Mouse (Mus musculus): ENCODE results near the gene Med28. TPM values are rescaled to one million over a fixed set of nuclear protein-coding genes. Genes with fewer than 3 reads are reported as not detected.

The Med28 gene
- polyA plus RNA-seq, 1 experiment from 2014 or later = 292 TPM

GRCm38 (mm10) chr5:45496479-45496878, 23.6 kb upstream of the Med28 start:
- no peaks in the 10 kb centered on the region for H3K27me3 ChIP-seq (ENCODE audit: control insufficient read depth, insufficient read depth, low read length)
- H3K9me3 ChIP-seq (ENCODE audit: control insufficient read depth, low read length) = no peaks in the 10 kb centered on the region
- no peak overlapping the region for H3K9ac ChIP-seq (ENCODE audit: low read depth, low read length)
- DNase-seq (ENCODE audit: low spot score) (no peak), ATAC-seq (ENCODE audit: low FRiP score) (no peak)
- H3K27ac ChIP-seq (ENCODE audit: low read depth, low read length) = no peak overlapping the region
- WGBS = 97% methylated on average over 4 of the region's 4 CpGs
- H3K36me3 ChIP-seq (ENCODE audit: control insufficient read depth, insufficient read depth, low read length) = 0 out of 2 replicates have a peak, but pooled peaks cover 3% of the 10 kb centered on the region
- H3K4me1 ChIP-seq (replicated peaks; ENCODE audit: control insufficient read depth, insufficient read depth, low read length) = no peaks in the 10 kb centered on the region
- H3K4me3 ChIP-seq (ENCODE audit: low read depth, low read length) = no peak overlapping the region
- no peak overlapping the region for H3K4me2 ChIP-seq (replicated peaks; ENCODE audit: low read depth, low read length)

GRCm38 (mm10) chr5:45496930-45497550, 23.0 kb upstream of the Med28 start:
- DNase-seq (ENCODE audit: low spot score) (no peak), ATAC-seq (ENCODE audit: low FRiP score) (no peak)
- no peaks in the 10 kb centered on the region for H3K4me1 ChIP-seq (replicated peaks; ENCODE audit: control insufficient read depth, insufficient read depth, low read length)
- H3K9me3 ChIP-seq (ENCODE audit: control insufficient read depth, low read length) = no peaks in the 10 kb centered on the region
- H3K27me3 ChIP-seq (ENCODE audit: control insufficient read depth, insufficient read depth, low read length) = no peaks in the 10 kb centered on the region
- no peak overlapping the region for H3K4me3 ChIP-seq (ENCODE audit: low read depth, low read length)
- no peak overlapping the region for H3K4me2 ChIP-seq (replicated peaks; ENCODE audit: low read depth, low read length)
- no peak overlapping the region for H3K9ac ChIP-seq (ENCODE audit: low read depth, low read length)
- 0 out of 2 replicates have a peak, but pooled peaks cover 4% of the 10 kb centered on the region for H3K36me3 ChIP-seq (ENCODE audit: control insufficient read depth, insufficient read depth, low read length)
- WGBS = 89% methylated on average over 12 of the region's 12 CpGs
- no peak overlapping the region for H3K27ac ChIP-seq (ENCODE audit: low read depth, low read length)

- Histone ChIP-seq H3K27me3 (ENCODE audit: control insufficient read depth, insufficient read depth, low read length) (no peaks in the 10 kb centered on the region), H3K4me1 (replicated peaks; ENCODE audit: control insufficient read depth, insufficient read depth, low read length) (no peaks in the 10 kb centered on the region), H3K4me3 (ENCODE audit: low read depth, low read length) (no peak overlapping the region), H3K9me3 (ENCODE audit: control insufficient read depth, low read length) (no peaks in the 10 kb centered on the region), H3K27ac (ENCODE audit: low read depth, low read length) (no peak overlapping the region), H3K4me2 (replicated peaks; ENCODE audit: low read depth, low read length) (no peak overlapping the region), H3K9ac (ENCODE audit: low read depth, low read length) (no peak overlapping the region), H3K36me3 (ENCODE audit: control insufficient read depth, insufficient read depth, low read length) (0 out of 2 replicates have a peak, but pooled peaks cover 4% of the 10 kb centered on the region)
- DNase-seq (ENCODE audit: low spot score) (no peak), ATAC-seq (ENCODE audit: low FRiP score) (no peak)
- WGBS = 95% methylated on average over 5 of the region's 5 CpGs
Measured at GRCm38 (mm10) chr5:45497564-45497963, 22.5 kb upstream of the Med28 start.

GRCm38 (mm10) chr5:45510071-45510470, 10.0 kb upstream of the Med28 start:
- H3K4me2 ChIP-seq (replicated peaks; ENCODE audit: low read depth, low read length) = no peak overlapping the region
- H3K9ac ChIP-seq (ENCODE audit: low read depth, low read length) = no peak overlapping the region
- no peak overlapping the region for H3K27ac ChIP-seq (ENCODE audit: low read depth, low read length)
- no peak overlapping the region for H3K4me3 ChIP-seq (ENCODE audit: low read depth, low read length)
- 0 out of 2 replicates have a peak, but pooled peaks cover 7% of the 10 kb centered on the region for H3K36me3 ChIP-seq (ENCODE audit: control insufficient read depth, insufficient read depth, low read length)
- no peaks in the 10 kb centered on the region for H3K4me1 ChIP-seq (replicated peaks; ENCODE audit: control insufficient read depth, insufficient read depth, low read length)
- DNase-seq (ENCODE audit: low spot score) = no peak
- no peak for ATAC-seq (ENCODE audit: low FRiP score)
- H3K27me3 ChIP-seq (ENCODE audit: control insufficient read depth, insufficient read depth, low read length) = no peaks in the 10 kb centered on the region
- H3K9me3 ChIP-seq (ENCODE audit: control insufficient read depth, low read length) = no peaks in the 10 kb centered on the region
- WGBS = 87% methylated on average over 7 of the region's 7 CpGs

GRCm38 (mm10) chr5:45512908-45513307, 7.1 kb upstream of the Med28 start:
- no peaks in the 10 kb centered on the region for H3K27me3 ChIP-seq (ENCODE audit: control insufficient read depth, insufficient read depth, low read length)
- no peak overlapping the region for H3K9ac ChIP-seq (ENCODE audit: low read depth, low read length)
- no peaks in the 10 kb centered on the region for H3K9me3 ChIP-seq (ENCODE audit: control insufficient read depth, low read length)
- no peak overlapping the region for H3K4me3 ChIP-seq (ENCODE audit: low read depth, low read length)
- no peak overlapping the region for H3K4me2 ChIP-seq (replicated peaks; ENCODE audit: low read depth, low read length)
- DNase-seq (ENCODE audit: low spot score) = no peak
- H3K36me3 ChIP-seq (ENCODE audit: control insufficient read depth, insufficient read depth, low read length) = 0 out of 2 replicates have a peak, but pooled peaks cover 6% of the 10 kb centered on the region
- H3K4me1 ChIP-seq (replicated peaks; ENCODE audit: control insufficient read depth, insufficient read depth, low read length) = no peaks in the 10 kb centered on the region
- 88% methylated on average over 6 of the region's 6 CpGs for WGBS
- ATAC-seq (ENCODE audit: low FRiP score) = no peak
- no peak overlapping the region for H3K27ac ChIP-seq (ENCODE audit: low read depth, low read length)

GRCm38 (mm10) chr5:45513511-45513910, 6.5 kb upstream of the Med28 start:
- H3K9me3 ChIP-seq (ENCODE audit: control insufficient read depth, low read length) = no peaks in the 10 kb centered on the region
- 87% methylated on average over 2 of the region's 2 CpGs for WGBS
- H3K27ac ChIP-seq (ENCODE audit: low read depth, low read length) = no peak overlapping the region
- H3K27me3 ChIP-seq (ENCODE audit: control insufficient read depth, insufficient read depth, low read length) = no peaks in the 10 kb centered on the region
- H3K36me3 ChIP-seq (ENCODE audit: control insufficient read depth, insufficient read depth, low read length) = 0 out of 2 replicates have a peak, but pooled peaks cover 6% of the 10 kb centered on the region
- H3K9ac ChIP-seq (ENCODE audit: low read depth, low read length) = no peak overlapping the region
- no peak overlapping the region for H3K4me3 ChIP-seq (ENCODE audit: low read depth, low read length)
- no peak for DNase-seq (ENCODE audit: low spot score)
- ATAC-seq (ENCODE audit: low FRiP score) = no peak
- no peak overlapping the region for H3K4me2 ChIP-seq (replicated peaks; ENCODE audit: low read depth, low read length)
- H3K4me1 ChIP-seq (replicated peaks; ENCODE audit: control insufficient read depth, insufficient read depth, low read length) = no peaks in the 10 kb centered on the region

GRCm38 (mm10) chr5:45514599-45514998, 5.4 kb upstream of the Med28 start:
- DNase-seq (ENCODE audit: low spot score) (no peak), ATAC-seq (ENCODE audit: low FRiP score) (no peak)
- Histone ChIP-seq H3K9me3 (ENCODE audit: control insufficient read depth, low read length) (no peaks in the 10 kb centered on the region), H3K27ac (ENCODE audit: low read depth, low read length) (no peak overlapping the region), H3K4me2 (replicated peaks; ENCODE audit: low read depth, low read length) (no peak overlapping the region), H3K27me3 (ENCODE audit: control insufficient read depth, insufficient read depth, low read length) (no peaks in the 10 kb centered on the region), H3K9ac (ENCODE audit: low read depth, low read length) (no peak overlapping the region), H3K4me1 (replicated peaks; ENCODE audit: control insufficient read depth, insufficient read depth, low read length) (no peaks in the 10 kb centered on the region), H3K36me3 (ENCODE audit: control insufficient read depth, insufficient read depth, low read length) (0 out of 2 replicates have a peak, but pooled peaks cover 6% of the 10 kb centered on the region), H3K4me3 (ENCODE audit: low read depth, low read length) (no peak overlapping the region)
- 62% methylated on average over 1 of the region's 1 CpGs for WGBS

- Histone ChIP-seq H3K27me3 (ENCODE audit: control insufficient read depth, insufficient read depth, low read length) (no peaks in the 10 kb centered on the region), H3K4me1 (replicated peaks; ENCODE audit: control insufficient read depth, insufficient read depth, low read length) (no peaks in the 10 kb centered on the region), H3K27ac (ENCODE audit: low read depth, low read length) (no peak overlapping the region), H3K4me3 (ENCODE audit: low read depth, low read length) (no peak overlapping the region), H3K4me2 (replicated peaks; ENCODE audit: low read depth, low read length) (no peak overlapping the region), H3K9me3 (ENCODE audit: control insufficient read depth, low read length) (no peaks in the 10 kb centered on the region), H3K9ac (ENCODE audit: low read depth, low read length) (no peak overlapping the region), H3K36me3 (ENCODE audit: control insufficient read depth, insufficient read depth, low read length) (0 out of 2 replicates have a peak, but pooled peaks cover 2% of the 10 kb centered on the region)
- ATAC-seq (ENCODE audit: low FRiP score) (no peak), DNase-seq (ENCODE audit: low spot score) (no peak)
- WGBS = 93% methylated on average over 10 of the region's 10 CpGs
Measured at GRCm38 (mm10) chr5:45515151-45515743, 4.8 kb upstream of the Med28 start.

- Histone ChIP-seq H3K4me3 (ENCODE audit: low read depth, low read length) (peak overlapping the region; percentile 84), H3K4me2 (replicated peaks; ENCODE audit: low read depth, low read length) (peak overlapping the region; percentile 59), H3K27ac (ENCODE audit: low read depth, low read length) (no peak overlapping the region), H3K4me1 (replicated peaks; ENCODE audit: control insufficient read depth, insufficient read depth, low read length) (0 out of 2 replicates have a peak, but pooled peaks cover 2% of the 10 kb centered on the region), H3K9me3 (ENCODE audit: control insufficient read depth, low read length) (no peaks in the 10 kb centered on the region), H3K36me3 (ENCODE audit: control insufficient read depth, insufficient read depth, low read length) (peaks cover 3% of the 10 kb centered on the region; the same call in 1 of the 2 replicates), H3K9ac (ENCODE audit: low read depth, low read length) (peak overlapping the region; percentile 80), H3K27me3 (ENCODE audit: control insufficient read depth, insufficient read depth, low read length) (no peaks in the 10 kb centered on the region)
- WGBS = 9% methylated on average over 5 of the region's 5 CpGs
- ATAC-seq (ENCODE audit: low FRiP score) (no peak; the same call in 1 of the 2 replicates), DNase-seq (ENCODE audit: low spot score) (no peak)
Measured at GRCm38 (mm10) chr5:45520809-45521110, 731 bp downstream of the Med28 start.

All from hindbrain, embryonic 11.5 days (tissue).